Mouse (Mus musculus): ENCODE results near the gene Gm17535. TPM values are rescaled to one million over a fixed set of nuclear protein-coding genes. Genes with fewer than 3 reads are reported as not detected.
"Not testable (repeated sequence)": the region's sequence is repeated elsewhere in the genome, so short reads cannot be mapped to it uniquely, and the experiment has no call there.

Gene Gm17535
- polyA plus RNA-seq, 1 experiment from 2014 or later, result not detected

GRCm38 (mm10) chr9:3038161-3038560 is 3.8 kb downstream of the Gm17535 start:
- H3K79me2 ChIP-seq (ENCODE audit: inconsistent target); H3K4me3 ChIP-seq (ENCODE audit: inconsistent target); H3K27ac ChIP-seq; H3K36me3 ChIP-seq (ENCODE audit: inconsistent target): not testable (repeated sequence)
- WGBS (ENCODE audit: missing documents), result 68% methylated on average over 4 of the region's 4 CpGs

Other genes starting within 250 kb of the Gm17535 start
- gene Gm10722, start 33.7 kb upstream of the Gm17535 start, polyA plus RNA-seq (2018), result not detected in 3 replicates
- not detected in 3 replicates for gene Gm11168, start 31.3 kb upstream of the Gm17535 start, polyA plus RNA-seq (2018)
- gene Gm10721, start 21.5 kb upstream of the Gm17535 start, polyA plus RNA-seq (2018), result not detected in 3 replicates
- gene Gm10720, start 18.9 kb upstream of the Gm17535 start, polyA plus RNA-seq (2018), result not detected in 3 replicates
- gene Gm10719, start 17.2 kb upstream of the Gm17535 start, polyA plus RNA-seq (2018), result not detected in 3 replicates
- gene Gm10718, start 11.1 kb upstream of the Gm17535 start, polyA plus RNA-seq (2018), result not detected in 3 replicates
- not detected in 3 replicates for gene Gm10717, start 9.2 kb upstream of the Gm17535 start, polyA plus RNA-seq (2018)
- gene Gm10715, start 2.3 kb downstream of the Gm17535 start, polyA plus RNA-seq (2018), result not detected in 3 replicates